Mouse (Mus musculus): ENCODE results near the gene Gga3. TPM values are rescaled to one million over a fixed set of nuclear protein-coding genes. Genes with fewer than 3 reads are reported as not detected.
"Not testable (repeated sequence)": the region's sequence is repeated elsewhere in the genome, so short reads cannot be mapped to it uniquely, and the experiment has no call there.

The Gga3 gene
- 10 to 100 TPM; 81.4 to 84.1 TPM for total RNA-seq (2021)
- long read RNA-seq, experiment 1, transcript Gga3-201 (17 exons, 3,816 nt): major isoform, 42 of 113 reads
- long read RNA-seq, experiment 1, partial matches to known transcripts: 16 of 113 reads
- long read RNA-seq, experiment 1, other reads (novel, unspliced or antisense): 54 of 113 reads
- long read RNA-seq, experiment 2, transcript Gga3-201 (17 exons, 3,816 nt): major isoform, 20 of 49 reads
- long read RNA-seq, experiment 2, partial matches to known transcripts: 9 of 49 reads
- long read RNA-seq, experiment 2, other reads (novel, unspliced or antisense): 19 of 49 reads

- peak; percentile 84 to 89 for DNase-seq (ENCODE audit: low spot score in 2 of 2)
Measured at GRCm38 (mm10) chr11:115603476-115604303, at the start of gene Gga3, which contains the start of gene Mrps7. Gene Gga3 (minus strand): TSS chr11:115604051. Gene Mrps7 (plus strand): TSS chr11:115603925.

DNA sequence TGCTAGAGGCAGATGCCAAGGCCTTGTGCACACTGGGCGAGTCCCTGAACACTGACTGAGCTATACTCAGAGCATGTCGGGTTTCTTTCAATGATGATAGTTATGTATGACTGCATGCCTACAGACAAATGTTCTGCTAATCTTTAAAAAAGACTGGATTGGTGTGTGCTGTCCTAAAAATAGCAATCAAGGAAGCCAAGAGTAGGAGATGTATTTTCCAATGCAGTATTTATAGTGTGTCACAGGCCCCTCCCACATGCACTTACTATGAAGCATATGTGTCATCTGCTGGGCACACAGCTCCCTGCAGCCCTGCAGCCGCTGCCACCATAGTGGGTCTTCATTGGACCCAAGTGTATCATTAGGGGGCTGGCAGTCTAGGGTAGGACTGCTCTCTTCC is 49.3 kb upstream of the Gga3 start:
- peak in 1 of 2 experiments; percentile 39 for DNase-seq (ENCODE audit: low spot score in 2 of 2)

DNA sequence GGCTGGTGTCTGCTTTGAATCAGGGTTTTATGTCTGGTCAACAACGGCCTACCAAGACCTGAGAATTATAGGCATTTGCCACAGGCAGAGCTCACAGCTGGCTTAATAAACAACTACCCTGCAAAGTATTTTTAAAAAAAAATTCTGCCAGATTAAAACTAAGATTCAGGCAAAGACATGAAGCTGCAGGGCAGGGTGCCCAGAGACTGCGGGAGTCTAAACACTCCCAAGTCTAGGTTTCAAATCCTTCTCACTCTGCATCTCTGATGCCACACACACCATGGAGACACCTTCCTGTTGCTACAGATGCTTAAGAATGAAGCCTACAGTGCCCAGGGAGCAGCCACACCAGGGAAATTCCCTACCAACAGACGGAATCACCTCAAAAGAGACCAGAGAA is 47.8 kb upstream of the Gga3 start:
- DNase-seq (ENCODE audit: low spot score in 2 of 2): no peak

DNA sequence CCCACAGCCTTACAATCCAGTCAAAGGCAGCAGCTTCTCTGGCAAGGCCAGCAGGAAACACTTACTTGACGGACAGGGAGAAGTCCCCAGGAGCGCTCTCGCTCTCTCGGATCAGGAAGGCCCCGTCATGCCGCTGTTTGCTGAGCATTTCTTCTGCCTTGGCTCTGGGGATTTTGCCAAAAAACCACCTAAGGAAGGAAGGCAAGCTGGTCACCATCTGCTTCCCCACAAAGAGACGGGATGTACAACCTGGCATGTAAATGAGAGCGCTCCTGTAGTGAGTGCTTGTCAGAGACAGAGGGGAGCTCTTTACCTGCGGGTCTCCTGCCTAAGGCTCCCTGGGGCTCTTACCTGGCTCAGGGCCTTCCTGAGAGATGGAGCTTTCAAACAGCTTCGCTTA is 45.9 kb upstream of the Gga3 start:
- DNase-seq (ENCODE audit: low spot score in 2 of 2): peak; percentile 44 to 61

DNA sequence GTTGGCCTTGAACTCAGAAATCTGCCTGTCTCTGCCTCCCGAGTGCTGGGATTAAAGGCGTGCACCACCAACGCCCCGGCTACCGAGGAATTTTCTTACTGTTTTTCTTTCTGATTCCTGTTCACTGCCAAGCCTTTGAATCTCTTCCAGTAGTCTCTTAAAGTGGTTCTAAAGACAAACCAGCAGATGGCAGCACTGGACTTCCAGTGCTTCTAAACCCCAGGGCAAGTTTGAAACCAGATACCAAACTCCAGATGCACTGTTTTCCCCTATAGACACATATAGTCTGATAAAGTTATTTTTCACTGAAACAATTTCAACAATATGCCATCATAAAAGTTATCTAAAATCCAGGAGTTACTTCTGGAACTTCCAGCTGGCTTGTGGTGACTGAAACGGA is 43.6 kb upstream of the Gga3 start:
- DNase-seq (ENCODE audit: low spot score in 2 of 2): peak; percentile 53 to 68

GRCm38 (mm10) chr11:115646439-115646838 is 42.6 kb upstream of the Gga3 start:
- DNase-seq (ENCODE audit: low spot score in 2 of 2): no peak

DNA sequence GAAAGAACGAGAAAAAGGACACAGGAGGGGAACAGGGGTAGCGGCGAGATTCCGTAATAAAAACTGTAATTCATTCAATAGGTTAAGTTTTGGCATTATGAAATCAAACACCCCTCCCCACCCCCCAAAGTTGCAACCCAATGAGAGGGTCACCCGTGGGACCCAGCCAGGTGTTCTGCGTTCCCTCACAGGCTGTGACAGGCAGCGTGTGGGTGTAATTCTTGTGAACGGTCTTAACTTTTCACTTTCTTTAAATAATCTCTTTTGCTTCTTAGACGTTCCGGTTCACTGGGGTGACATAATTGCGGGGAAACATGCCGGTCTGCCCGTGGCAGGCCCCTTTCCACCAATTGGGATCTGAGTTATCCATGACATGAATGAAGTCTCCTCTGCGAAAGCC is 41.6 kb upstream of the Gga3 start:
- not testable (repeated sequence) for DNase-seq (ENCODE audit: low spot score in 2 of 2)

DNA sequence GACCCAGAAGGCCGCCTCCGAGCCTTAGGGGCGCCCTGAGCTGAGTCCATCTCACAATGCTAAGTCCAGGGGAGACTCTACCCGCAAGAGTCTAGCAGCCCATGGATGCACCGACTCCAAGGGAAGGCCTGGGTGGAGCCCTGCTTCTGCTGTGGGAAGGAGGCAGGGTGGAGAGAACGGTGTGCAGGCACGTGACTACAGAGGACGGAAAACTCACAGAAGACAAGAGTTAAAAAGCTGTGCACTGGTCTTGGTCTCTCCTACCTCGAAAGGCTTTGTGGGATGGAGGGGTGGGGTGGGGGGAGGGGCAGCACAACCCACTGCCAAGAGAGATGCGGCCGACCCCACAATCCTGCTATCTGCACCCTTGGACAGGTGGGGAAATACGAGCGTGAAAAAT is 40.5 kb upstream of the Gga3 start:
- no peak for DNase-seq (ENCODE audit: low spot score in 2 of 2)

DNA sequence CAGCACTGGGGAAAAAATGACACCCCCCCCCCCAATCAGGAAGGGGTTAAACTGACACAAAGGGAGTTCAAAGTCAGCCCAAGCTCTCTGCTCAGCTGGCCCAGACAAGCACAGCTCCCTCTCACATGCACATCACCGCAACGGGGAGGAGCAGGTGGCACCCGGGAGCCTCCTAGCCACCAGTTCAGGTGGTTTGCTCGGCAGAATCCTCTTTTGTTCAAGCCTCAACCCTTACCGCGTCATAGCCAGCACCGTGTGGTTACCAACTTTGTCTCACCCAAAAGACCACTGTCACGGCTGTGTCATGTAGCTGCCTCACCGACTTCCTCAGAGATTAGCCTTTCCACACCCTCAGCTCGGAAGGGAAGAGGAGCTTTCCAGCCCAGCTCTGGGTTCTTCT is 39.4 kb upstream of the Gga3 start:
- DNase-seq (ENCODE audit: low spot score in 2 of 2): no peak

GRCm38 (mm10) chr11:115642705-115643104 is 38.9 kb upstream of the Gga3 start:
- no peak for DNase-seq (ENCODE audit: low spot score in 2 of 2)

DNA sequence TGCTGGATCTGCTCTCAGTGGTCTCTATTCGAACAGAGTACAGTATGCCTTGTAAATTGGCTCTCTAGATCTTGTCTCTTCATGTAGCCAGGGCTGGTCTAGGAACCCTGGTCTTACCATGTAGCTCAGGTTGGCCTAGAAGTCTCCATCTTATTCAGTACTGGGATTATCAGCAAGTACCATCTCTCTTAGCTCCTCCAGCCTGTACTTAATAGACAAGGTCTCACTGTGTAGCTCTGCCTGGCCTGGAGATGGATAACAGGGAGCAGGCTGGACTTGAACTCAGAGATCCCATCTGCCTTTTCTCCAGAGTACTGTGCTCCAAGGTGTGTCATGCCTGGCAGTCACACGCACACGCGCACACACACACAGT is 37.8 kb upstream of the Gga3 start:
- no peak for DNase-seq (ENCODE audit: low spot score in 2 of 2)

- peak; percentile 26 to 30 for DNase-seq (ENCODE audit: low spot score in 2 of 2)
Measured at GRCm38 (mm10) chr11:115640978-115641663, 37.3 kb upstream of the Gga3 start.

- no peak for DNase-seq (ENCODE audit: low spot score in 2 of 2)
Measured at GRCm38 (mm10) chr11:115640311-115640828, 36.5 kb upstream of the Gga3 start.

DNA sequence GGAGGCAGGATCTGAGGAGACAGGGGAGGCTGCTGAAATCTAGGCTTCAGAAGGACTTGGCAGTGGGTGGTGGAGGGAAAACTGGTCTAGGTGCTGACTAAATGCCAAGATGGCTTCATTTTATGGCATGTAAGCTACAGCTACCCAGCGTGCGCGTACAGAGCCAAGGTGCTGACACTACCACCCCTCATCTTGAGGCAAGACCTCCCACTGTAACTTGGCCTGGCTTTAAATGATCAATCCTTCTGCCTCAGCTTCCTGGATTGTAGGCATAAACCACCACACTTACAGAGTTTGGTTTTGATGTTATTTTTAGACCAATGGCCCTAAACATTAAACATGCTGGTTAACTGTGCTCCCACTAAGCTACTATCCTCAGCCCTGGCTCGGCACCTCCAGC is 35.7 kb upstream of the Gga3 start:
- DNase-seq (ENCODE audit: low spot score in 2 of 2): no peak

DNA sequence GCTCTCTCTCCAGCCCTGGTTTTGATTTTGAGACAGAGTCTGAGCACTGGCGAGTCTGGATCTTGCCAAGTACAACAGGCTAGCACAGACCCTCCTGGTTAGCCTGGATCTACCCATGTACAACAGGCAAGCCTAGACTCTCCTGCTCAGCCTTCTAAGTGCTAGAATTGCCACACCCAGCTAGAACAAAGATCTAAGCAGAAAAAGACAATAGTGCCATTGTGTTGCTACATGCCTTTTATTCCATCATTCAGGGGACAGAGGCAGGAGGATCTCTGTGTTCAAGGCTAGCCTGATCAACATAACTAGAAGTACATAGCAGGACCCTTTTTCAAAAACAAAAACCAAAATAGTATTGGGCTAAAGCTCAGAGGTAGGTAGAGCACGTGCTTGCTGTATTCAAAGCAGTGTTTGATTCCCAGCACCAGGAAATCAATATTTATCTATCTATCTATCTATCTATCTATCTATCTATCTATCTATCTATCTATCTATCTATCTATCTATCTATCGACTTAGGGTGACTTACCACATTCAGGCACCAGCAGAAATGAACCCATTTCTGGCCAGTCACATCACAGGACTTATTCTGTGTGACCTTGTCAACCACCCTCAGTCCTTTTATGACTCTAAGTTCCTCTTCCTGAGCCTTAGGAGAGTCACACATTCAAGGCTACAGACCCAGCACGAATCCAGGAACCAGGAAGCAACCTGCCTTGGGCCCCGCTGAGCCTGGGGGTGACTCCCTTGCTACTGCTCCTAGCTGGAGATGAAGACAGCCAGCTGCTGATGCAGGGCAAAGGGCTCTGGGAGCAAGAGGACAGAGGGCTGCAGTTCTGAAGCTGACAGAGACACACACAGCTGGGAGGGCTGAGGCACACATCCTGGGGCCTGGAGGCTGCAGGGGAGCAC is 34.9 kb upstream of the Gga3 start:
- no peak for DNase-seq (ENCODE audit: low spot score in 2 of 2)

DNA sequence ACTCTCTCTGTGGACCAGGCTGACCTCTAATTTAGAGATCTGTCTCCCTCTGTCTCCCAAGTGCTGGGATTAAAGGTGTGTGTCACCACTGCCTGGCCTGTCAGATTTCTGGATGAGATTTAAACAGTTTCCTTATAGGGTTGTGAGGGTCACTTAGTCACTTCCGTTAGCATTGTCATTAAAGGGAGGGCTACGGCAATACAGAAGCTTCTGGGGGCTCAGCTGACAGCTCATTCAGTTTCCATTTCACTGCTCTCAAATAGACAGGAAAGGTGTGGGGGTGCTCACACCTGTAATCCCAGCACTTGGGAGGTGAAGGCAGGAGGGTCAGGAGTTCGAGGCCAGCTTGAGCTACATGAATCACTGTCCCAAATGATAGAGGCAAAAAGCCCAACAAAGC is 33.1 kb upstream of the Gga3 start:
- DNase-seq (ENCODE audit: low spot score in 2 of 2): no peak

- no peak for DNase-seq (ENCODE audit: low spot score in 2 of 2)
Measured at GRCm38 (mm10) chr11:115635484-115635883, 31.6 kb upstream of the Gga3 start.

GRCm38 (mm10) chr11:115635041-115635440 is 31.2 kb upstream of the Gga3 start:
- DNase-seq (ENCODE audit: low spot score in 2 of 2): no peak

- no peak for DNase-seq (ENCODE audit: low spot score in 2 of 2)
Measured at GRCm38 (mm10) chr11:115634109-115634508, 30.3 kb upstream of the Gga3 start.

- DNase-seq (ENCODE audit: low spot score in 2 of 2): no peak
Measured at GRCm38 (mm10) chr11:115632862-115633261, 29.0 kb upstream of the Gga3 start.

DNA sequence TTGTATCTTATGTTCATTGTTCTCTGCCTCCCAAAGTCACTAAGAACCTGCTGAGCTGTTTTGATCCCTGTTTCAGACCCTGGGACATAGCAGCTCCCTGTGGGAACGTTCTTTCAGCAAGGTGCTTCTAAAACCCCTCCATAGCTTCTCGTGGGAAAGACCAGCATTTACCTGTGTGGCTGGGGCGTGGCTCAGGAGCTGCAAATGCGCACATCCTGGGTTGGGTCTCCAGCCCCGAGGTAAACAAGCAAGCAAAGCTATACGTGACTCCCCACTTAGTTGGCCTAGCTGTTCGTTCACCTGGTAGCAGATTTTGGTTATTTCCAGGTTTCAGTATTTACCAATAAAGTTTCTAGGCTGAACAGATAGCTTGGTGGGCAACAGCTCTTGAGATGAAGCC is 28.4 kb upstream of the Gga3 start:
- DNase-seq (ENCODE audit: low spot score in 2 of 2): no peak
